In genomic region chr10:75780769-75781578, GRCm38 (mm10) we compare ENCODE assay signal across 8 mouse cellular contexts. TPM values are rescaled to one million over a fixed set of nuclear protein-coding genes. Genes with fewer than 3 reads are reported as not detected.
DNase-seq lines count a peak whose midpoint lies in the region; ATAC-seq and TF ChIP-seq lines count a peak whose summit lies in the region.

Gene Gm20441, minus strand, starts transcription at chr10:75780954.
Gene Gstt3, minus strand, starts transcription at chr10:75781414.

- H3K27ac ChIP-seq in forebrain, embryonic 13.5 days: no peak within 1 kb of the TSS
- peak within 1 kb of the TSS; percentile 93 for H3K27ac ChIP-seq in stomach, embryonic 16.5 days (ENCODE audit: low read length)

- peak within 1 kb of the TSS; percentile 60 for H3K9ac ChIP-seq in forebrain, embryonic 13.5 days
- peak within 1 kb of the TSS; percentile 75 for H3K9ac ChIP-seq in stomach, embryonic 16.5 days (ENCODE audit: low read length)

- peaks cover 56% of the 10 kb centered on the region for H3K27me3 ChIP-seq in E14TG2a.4 (ENCODE audit: insufficient read depth, low read length)
- H3K27me3 ChIP-seq in forebrain, embryonic 13.5 days: peaks cover 60% of the 10 kb centered on the region
- no peaks in the 10 kb centered on the region; the same call in 1 of the 2 replicates for H3K27me3 ChIP-seq in stomach, embryonic 16.5 days (ENCODE audit: control insufficient read depth, insufficient read depth, low read length)

- intact Hi-C loops in heart, postnatal 25 days (cut with DNase I): no loop called here

- peak within 1 kb of the TSS; percentile 75 for H3K4me2 ChIP-seq in forebrain, embryonic 13.5 days
- peak within 1 kb of the TSS; percentile 94 for H3K4me2 ChIP-seq in stomach, embryonic 16.5 days (ENCODE audit: low read depth, low read length)

- ATAC-seq in forebrain, embryonic 13.5 days: peak; percentile 38; the same call in 1 of the 2 replicates
- ATAC-seq in megakaryocyte progenitor cell, adult 5-6 weeks (replicated peaks; ENCODE audit: poor library complexity): peak; percentile 84
- ATAC-seq in stomach, embryonic 16.5 days (ENCODE audit: insufficient read depth, low FRiP score): peak; percentile 92

- H3K9me3 ChIP-seq in E14TG2a.4 (ENCODE audit: low read length): no peaks in the 10 kb centered on the region
- H3K9me3 ChIP-seq in forebrain, embryonic 13.5 days (replicated peaks): no peaks in the 10 kb centered on the region
- H3K9me3 ChIP-seq in stomach, embryonic 16.5 days (replicated peaks; ENCODE audit: control insufficient read depth, low read length): no peaks in the 10 kb centered on the region

- no peak for TF ChIP-seq CTCF in E14TG2a.4 (conservative IDR thresholded peaks at IDR 0.05; ENCODE audit: low read length)

- H3K36me3 ChIP-seq in E14TG2a.4 (ENCODE audit: insufficient read depth, low read length): no peaks in the 10 kb centered on the region
- H3K36me3 ChIP-seq in forebrain, embryonic 13.5 days (ENCODE audit: poor library complexity, severe bottlenecking): no peaks in the 10 kb centered on the region
- no peaks in the 10 kb centered on the region for H3K36me3 ChIP-seq in stomach, embryonic 16.5 days (ENCODE audit: control insufficient read depth, insufficient read depth, low read length)

- H3K4me3 ChIP-seq in E14TG2a.4 (replicated peaks; ENCODE audit: low read length): peak within 1 kb of the TSS; percentile 85
- H3K4me3 ChIP-seq in forebrain, embryonic 13.5 days: peak within 1 kb of the TSS; percentile 36
- peak within 1 kb of the TSS; percentile 64 for H3K4me3 ChIP-seq in stomach, embryonic 16.5 days (replicated peaks; ENCODE audit: low read length)

- peak; percentile 85 for DNase-seq in adrenal gland, adult 2 months
- DNase-seq in heart, postnatal 25 days (ENCODE audit: low spot score): peak; percentile 66
- DNase-seq in kidney, postnatal 4 days: peak; percentile 72 to 82
- no peak for DNase-seq in cerebellum, adult 11-12 months

- 1% methylated on average over 28 of the region's 28 CpGs for WGBS in forebrain, embryonic 13.5 days
- 1% methylated on average over 28 of the region's 28 CpGs for WGBS in stomach, embryonic 16.5 days

- peaks cover 26% of the 10 kb centered on the region for H3K4me1 ChIP-seq in E14TG2a.4 (replicated peaks; ENCODE audit: low read depth, low read length)
- peaks cover 12% of the 10 kb centered on the region for H3K4me1 ChIP-seq in forebrain, embryonic 13.5 days
- H3K4me1 ChIP-seq in stomach, embryonic 16.5 days (ENCODE audit: control insufficient read depth, insufficient read depth, low read length): 0 out of 2 replicates have a peak, but pooled peaks cover 4% of the 10 kb centered on the region

RNA-seq across cellular contexts. Expression of gene Gm20441, which starts in this region (rescaled TPM):
- total RNA-seq in adrenal gland, adult 2 months (2021): not detected
- polyA plus RNA-seq in adrenal gland, adult 2 months (2012; rRNA removed): not detected in 2 replicates
- not detected in 2 replicates for polyA plus RNA-seq in forebrain, embryonic 13.5 days (2015; fragmentation: Nextera tagmentation; extraction: Ambion mirVana)
- total RNA-seq in heart, postnatal 25 days (2021): under 1 TPM in 1 of 2 experiments, not detected in 1; 0.44 TPM
- not detected in 2 replicates for total RNA-seq in megakaryocyte progenitor cell, adult 5-6 weeks (2015)
- not detected in 2 replicates for total RNA-seq in megakaryocyte progenitor cell, adult 5-6 weeks (2017)
- polyA plus RNA-seq in stomach, embryonic 16.5 days (2015; fragmentation: Nextera tagmentation; extraction: Ambion mirVana): not detected in 2 replicates

RNA-seq across cellular contexts. Expression of gene Gstt3, which starts in this region (rescaled TPM):
- total RNA-seq in adrenal gland, adult 2 months (2021): 10 to 100 TPM; 16.9 to 28.9 TPM
- polyA plus RNA-seq in adrenal gland, adult 2 months (2012; rRNA removed): 14.6 and 17.2 TPM in 2 replicates
- 0.45 and 0.52 TPM in 2 replicates for polyA plus RNA-seq in forebrain, embryonic 13.5 days (2015; fragmentation: Nextera tagmentation; extraction: Ambion mirVana)
- 1 to 10 TPM; 3.1 to 3.3 TPM for total RNA-seq in heart, postnatal 25 days (2021)
- 4.9 and 5.5 TPM in 2 replicates for total RNA-seq in megakaryocyte progenitor cell, adult 5-6 weeks (2015)
- 3.2 and 4.7 TPM in 2 replicates for total RNA-seq in megakaryocyte progenitor cell, adult 5-6 weeks (2017)
- polyA plus RNA-seq in stomach, embryonic 16.5 days (2015; fragmentation: Nextera tagmentation; extraction: Ambion mirVana): 50.2 and 55.5 TPM in 2 replicates

Comparison
In these comparisons a context has a peak if more than half of its experiments do, and no peak if none do; other contexts are left out.
1. RNA of gene Gstt3 (polyA plus RNA-seq): 50.2 to 55.5 TPM in stomach, embryonic 16.5 days and 14.6 to 17.2 TPM in adrenal gland, adult 2 months; 0.45 to 0.52 TPM in forebrain, embryonic 13.5 days; every median in the first group is over 10 times any median in the second.
2. Peak in ATAC-seq, H3K4me3 ChIP-seq, H3K9ac ChIP-seq and H3K4me2 ChIP-seq in forebrain, embryonic 13.5 days; RNA of the genes that start here not detected or under 1 TPM.
3. ATAC-seq: peak in every context shown above with its lines; median percentile 92 in stomach, embryonic 16.5 days; 84 in megakaryocyte progenitor cell, adult 5-6 weeks; 38 in forebrain, embryonic 13.5 days.
4. Peak in every context shown above with its lines, with median percentiles within 50 percentile points of each other: H3K4me3 ChIP-seq.